Mouse (Mus musculus) kidney, adult 2 months (tissue): ENCODE measurements at regions not wholly inside any gene's neighbourhood (a gene's known extent, or its start where the extent isn't known, plus 50 kb on each side); places are given as distances from the start of the nearest gene placed in this dataset.

ENCODE experiments used
- CTCF ChIP-seq: fragments of 200-500 bp; conservative IDR thresholded peaks from 2 replicates; pipeline ENCODE4 v1.5.1; 2011; ENCODE audit warnings: low read depth, mild to moderate bottlenecking, control low read depth, low read length, moderate library complexity, mixed read lengths; ENCODE audit not compliant: insufficient read depth, insufficient read length
- POLR2A ChIP-seq: fragments of 200-500 bp; IDR thresholded peaks from one replicate; pipeline ENCODE4 v1.6.1; 2011; ENCODE audit warnings: low read depth, low read length, control low read depth

DNA sequence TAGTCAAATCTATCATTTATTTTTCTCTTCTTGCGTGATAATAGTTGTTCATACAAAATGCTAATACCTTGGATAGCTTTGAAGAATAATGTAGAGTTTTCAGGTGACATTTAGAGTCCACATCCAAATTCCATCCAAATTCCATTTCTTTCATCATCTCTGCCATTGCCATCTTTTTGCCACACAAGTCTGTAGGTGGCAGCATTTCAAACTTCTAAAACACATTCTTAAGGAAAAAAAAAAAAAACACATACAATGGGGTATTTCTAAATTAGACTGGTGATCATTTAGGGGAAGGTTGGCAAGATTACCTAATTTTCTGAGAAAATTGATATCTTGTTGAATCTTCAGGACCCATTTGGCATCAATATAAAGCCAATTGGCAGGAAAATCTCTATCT, 56.0 kb upstream of the Ufl1 start:
- TF ChIP-seq POLR2A (no peak), CTCF (no peak)
